Mouse (Mus musculus) liver, postnatal 0 days (tissue): ENCODE results near the gene Tmem120a.

Experiments
- CTCF ChIP-seq: sonication (generic); IDR thresholded peaks from 2 replicates; pipeline ENCODE4 v1.5.1; 2016; ENCODE audit warnings: antibody characterized with exemption, low read depth
- EP300 ChIP-seq: IDR thresholded peaks from 2 replicates; pipeline ENCODE4 v1.6.1; 2016; ENCODE audit warnings: antibody characterized with exemption, low read depth, mild to moderate bottlenecking

- TF ChIP-seq EP300 (no peak), CTCF (no peak)
These were observed 14.0 kb downstream of the Tmem120a start for GRCm38 (mm10) chr5:135730278-135730677.
